Mouse (Mus musculus) myocyte (in vitro differentiated cells): ENCODE measurements at regions not wholly inside any gene's neighbourhood (a gene's known extent, or its start where the extent isn't known, plus 50 kb on each side); places are given as distances from the start of the nearest gene placed in this dataset.

ENCODE experiments used
- H3K27me3 ChIP-seq: one replicate; pipeline ENCODE4 v1.6.1; 2011; ENCODE audit not compliant: control insufficient read depth, insufficient read depth, insufficient read length
- H3K36me3 ChIP-seq: one replicate; pipeline ENCODE4 v1.6.1; 2011; ENCODE audit not compliant: control insufficient read depth, insufficient read depth
- H3K4me2 ChIP-seq: one replicate; pipeline ENCODE4 v1.6.1; 2011; ENCODE audit warnings: low read depth, control low read depth
- H3K4me3 ChIP-seq: one replicate; pipeline ENCODE4 v1.5.1; 2011; ENCODE audit warnings: mild to moderate bottlenecking, control low read depth, moderate library complexity
- H3K79me2 ChIP-seq: one replicate; pipeline ENCODE4 v1.6.1; 2011; ENCODE audit not compliant: control insufficient read depth, insufficient read depth
- H3ac ChIP-seq: one replicate; pipeline ENCODE4 v1.6.1; 2011; ENCODE audit not compliant: control insufficient read depth, insufficient read length
- CEBPB ChIP-seq: IDR thresholded peaks from 2 replicates; pipeline ENCODE4 v1.6.1; 2011; ENCODE audit warnings: mild to moderate bottlenecking, moderate library complexity; ENCODE audit not compliant: poor library complexity, insufficient read depth, severe bottlenecking
- E2F4 ChIP-seq: IDR thresholded peaks from one replicate; pipeline ENCODE4 v1.6.1; 2011; ENCODE audit warnings: mild to moderate bottlenecking, control low read depth, moderate library complexity; ENCODE audit not compliant: insufficient read depth
- MAX ChIP-seq: IDR thresholded peaks from one replicate; pipeline ENCODE4 v1.6.1; 2011; ENCODE audit warnings: low read depth, mild to moderate bottlenecking, control low read depth
- MYOD1 ChIP-seq, 3 experiments: IDR thresholded peaks; one replicate each; pipeline ENCODE4 v1.6.1; 2011; ENCODE audit warnings: control low read depth in 2 of 3, low read depth in 2 of 3, mild to moderate bottlenecking in 2 of 3, moderate library complexity in 1 of 3; ENCODE audit not compliant: insufficient read length in 2 of 3, control insufficient read depth in 1 of 3
- MYOG ChIP-seq, 3 experiments: IDR thresholded peaks; one replicate each; pipeline ENCODE4 v1.6.1; 2011; ENCODE audit warnings: control low read depth in 2 of 3, low read depth in 2 of 3, mild to moderate bottlenecking in 2 of 3; ENCODE audit not compliant: insufficient read length in 2 of 3, control insufficient read depth in 1 of 3, insufficient read depth in 1 of 3
- POLR2A ChIP-seq: IDR thresholded peaks from one replicate; pipeline ENCODE4 v1.6.1; 2011; ENCODE audit warnings: low read depth, mild to moderate bottlenecking, control low read depth, moderate library complexity; ENCODE audit not compliant: insufficient read length
- POLR2AphosphoS2 ChIP-seq: IDR thresholded peaks from one replicate; pipeline ENCODE4 v1.6.1; 2011; ENCODE audit warnings: low read depth, control low read depth; ENCODE audit not compliant: insufficient read length
- REST ChIP-seq: IDR thresholded peaks from one replicate; pipeline ENCODE4 v1.6.1; 2011; ENCODE audit warnings: mild to moderate bottlenecking, control low read depth, moderate library complexity; ENCODE audit not compliant: insufficient read depth, insufficient read length
- SRF ChIP-seq: IDR thresholded peaks from one replicate; pipeline ENCODE4 v1.6.1; 2011; ENCODE audit warnings: low read depth; ENCODE audit not compliant: control insufficient read depth, insufficient read length
- TCF12 ChIP-seq: IDR thresholded peaks from one replicate; pipeline ENCODE4 v1.6.1; 2011; ENCODE audit warnings: mild to moderate bottlenecking, control low read depth; ENCODE audit not compliant: poor library complexity, insufficient read depth, severe bottlenecking
- TCF3 ChIP-seq: IDR thresholded peaks from one replicate; pipeline ENCODE4 v1.6.1; 2011; ENCODE audit warnings: low read depth, control low read depth; ENCODE audit not compliant: insufficient read length
- USF1 ChIP-seq: IDR thresholded peaks from one replicate; pipeline ENCODE4 v1.6.1; 2011; ENCODE audit warnings: low read depth, mild to moderate bottlenecking, control low read depth, moderate library complexity

- H3K4me3 ChIP-seq = no peak overlapping the region
- TF ChIP-seq SRF (no peak), REST (no peak), E2F4 (no peak), CEBPB (no peak), POLR2A (no peak), MYOG (IDR thresholded peaks at IDR 0.05; ENCODE audit: control insufficient read depth in 1 of 3, insufficient read depth in 1 of 3, insufficient read length in 2 of 3, low read depth in 2 of 3) (no peak), MYOD1 (IDR thresholded peaks at IDR 0.05; ENCODE audit: control insufficient read depth in 1 of 3, insufficient read length in 2 of 3, low read depth in 2 of 3) (no peak), POLR2AphosphoS2 (no peak), TCF12 (no peak), USF1 (no peak), MAX (no peak), TCF3 (no peak)
- H3ac ChIP-seq = no peak overlapping the region
- no peaks in the 10 kb centered on the region for H3K36me3 ChIP-seq
- H3K27me3 ChIP-seq = no peaks in the 10 kb centered on the region
- H3K79me2 ChIP-seq = no peaks in the 10 kb centered on the region
- H3K4me2 ChIP-seq = no peak overlapping the region
Observed at GRCm38 (mm10) chr13:106525406-106526206, 411.2 kb downstream of the Ipo11 start.

GRCm38 (mm10) chr13:106514510-106515169 is 422.1 kb downstream of the Ipo11 start:
- Histone ChIP-seq H3K4me2 (no peak overlapping the region), H3K4me3 (no peak overlapping the region), H3K79me2 (no peaks in the 10 kb centered on the region), H3K36me3 (no peaks in the 10 kb centered on the region), H3K27me3 (no peaks in the 10 kb centered on the region), H3ac (no peak overlapping the region)
- TF ChIP-seq E2F4 (no peak), SRF (no peak), USF1 (no peak), REST (no peak), TCF12 (no peak), POLR2A (no peak), MYOD1 (IDR thresholded peaks at IDR 0.05; ENCODE audit: control insufficient read depth in 1 of 3, insufficient read length in 2 of 3, low read depth in 2 of 3) (no peak), CEBPB (no peak), MAX (no peak), TCF3 (no peak), POLR2AphosphoS2 (no peak), MYOG (IDR thresholded peaks at IDR 0.05; ENCODE audit: control insufficient read depth in 1 of 3, insufficient read depth in 1 of 3, insufficient read length in 2 of 3, low read depth in 2 of 3) (no peak)

GRCm38 (mm10) chr13:106513669-106514068 is 423.1 kb downstream of the Ipo11 start:
- Histone ChIP-seq H3K36me3 (no peaks in the 10 kb centered on the region), H3K79me2 (no peaks in the 10 kb centered on the region), H3K4me3 (no peak overlapping the region), H3K4me2 (no peak overlapping the region), H3K27me3 (no peaks in the 10 kb centered on the region), H3ac (no peak overlapping the region)
- TF ChIP-seq MAX (no peak), TCF3 (no peak), TCF12 (no peak), E2F4 (no peak), REST (no peak)

- Histone ChIP-seq H3ac (no peak overlapping the region), H3K4me2 (no peak overlapping the region), H3K36me3 (no peaks in the 10 kb centered on the region), H3K79me2 (no peaks in the 10 kb centered on the region), H3K4me3 (no peak overlapping the region), H3K27me3 (no peaks in the 10 kb centered on the region)
- TF ChIP-seq MYOD1 (IDR thresholded peaks at IDR 0.05; ENCODE audit: control insufficient read depth in 1 of 3, insufficient read length in 2 of 3, low read depth in 2 of 3) (no peak), MYOG (IDR thresholded peaks at IDR 0.05; ENCODE audit: control insufficient read depth in 1 of 3, insufficient read depth in 1 of 3, insufficient read length in 2 of 3, low read depth in 2 of 3) (no peak), TCF12 (no peak), USF1 (no peak)
Observed at GRCm38 (mm10) chr13:106510435-106510834, 426.3 kb downstream of the Ipo11 start.

- Histone ChIP-seq H3K4me3 (no peak overlapping the region), H3K36me3 (no peaks in the 10 kb centered on the region), H3K79me2 (no peaks in the 10 kb centered on the region), H3ac (no peak overlapping the region), H3K27me3 (no peaks in the 10 kb centered on the region), H3K4me2 (no peak overlapping the region)
- TF ChIP-seq REST = no peak
- TF ChIP-seq POLR2AphosphoS2 = no peak
- TF ChIP-seq USF1 = no peak
- TF ChIP-seq MYOG (IDR thresholded peaks at IDR 0.05; ENCODE audit: control insufficient read depth in 1 of 3, insufficient read depth in 1 of 3, insufficient read length in 2 of 3, low read depth in 2 of 3) = no peak
- TF ChIP-seq TCF12 = no peak
- no peak for TF ChIP-seq SRF
- TF ChIP-seq TCF3 = no peak
- TF ChIP-seq MAX = no peak
- TF ChIP-seq CEBPB = no peak
- TF ChIP-seq E2F4 = no peak
- TF ChIP-seq POLR2A = no peak
- no peak for TF ChIP-seq MYOD1 (IDR thresholded peaks at IDR 0.05; ENCODE audit: control insufficient read depth in 1 of 3, insufficient read length in 2 of 3, low read depth in 2 of 3)
Observed at GRCm38 (mm10) chr13:106501273-106501672, 435.5 kb downstream of the Ipo11 start.
